In the genomic region with DNA sequence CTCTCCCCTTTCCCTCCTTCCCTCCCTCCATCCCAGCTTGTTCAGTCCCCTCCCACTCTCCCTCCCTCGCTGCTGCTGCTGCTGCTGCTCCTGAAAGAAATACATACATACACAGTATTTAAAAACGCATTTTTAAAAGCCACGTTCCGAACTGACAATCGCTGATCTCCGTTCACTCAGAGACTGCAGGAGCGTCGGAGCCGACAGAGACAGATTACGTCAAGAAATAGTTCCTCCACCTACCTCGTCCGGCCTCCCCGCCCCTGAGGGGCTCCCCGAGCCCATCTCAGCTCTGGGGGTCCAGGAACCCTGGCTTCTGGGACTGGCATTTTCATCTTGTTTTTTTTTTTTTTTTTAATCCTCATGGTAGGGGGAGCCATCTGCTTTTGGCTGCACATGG, we compare ENCODE assay signal across 10 mouse cellular contexts. TPM values are rescaled to one million over a fixed set of nuclear protein-coding genes. Genes with fewer than 3 reads are reported as not detected.
DNase-seq lines count a peak whose midpoint lies in the region; ATAC-seq lines count a peak whose summit lies in the region.
"Had no signal": no experiment of that assay in that cellular context is flagged by ENCODE, and none has a peak within 500 bp of the region (broad histone marks: within the 10 kb centered on the region; RNA-seq: fewer than 3 reads in every experiment).

No protein-coding gene starts in this region.

- peaks cover 22% of the 10 kb centered on the region for H3K27me3 ChIP-seq in kidney, embryonic 16.5 days (ENCODE audit: insufficient read depth, low read length)
- peaks cover 100% of the 10 kb centered on the region for H3K27me3 ChIP-seq in hindbrain, embryonic 14.5 days (ENCODE audit: control insufficient read depth, insufficient read depth, low read length)
- H3K27me3 ChIP-seq in neural tube, embryonic 11.5 days (ENCODE audit: control insufficient read depth, insufficient read depth, low read length), result peaks cover 47% of the 10 kb centered on the region

- H3K9ac ChIP-seq in kidney, embryonic 16.5 days (replicated peaks; ENCODE audit: low read length), result peak overlapping the region; percentile 97
- H3K9ac ChIP-seq in hindbrain, embryonic 14.5 days, result no peak overlapping the region
- peak overlapping the region; percentile 100 for H3K9ac ChIP-seq in neural tube, embryonic 11.5 days (ENCODE audit: low read length)

- ATAC-seq in kidney, embryonic 16.5 days (ENCODE audit: low FRiP score, low TSS enrichment), result no peak
- no peak for ATAC-seq in hindbrain, embryonic 14.5 days (ENCODE audit: low FRiP score)
- 0 out of 2 replicates have a peak, but pooled peaks have one; percentile 8 for ATAC-seq in neural tube, embryonic 11.5 days (ENCODE audit: insufficient read depth, low FRiP score, low TSS enrichment)

- DNase-seq in kidney, adult 18-20 months, result no peak
- peak; percentile 53 for DNase-seq in ZHBTc4 (ENCODE audit: low read depth, low spot score)
- DNase-seq in hindbrain, embryonic 14.5 days (ENCODE audit: low spot score), result no peak
- no peak for DNase-seq in neural tube, embryonic 11.5 days (ENCODE audit: low spot score)
- no peak for DNase-seq in right cerebral cortex, postnatal 36 days (ENCODE audit: low spot score in 2 of 2)
- no peak for DNase-seq in spleen, postnatal 10 days (ENCODE audit: low spot score in 2 of 2)
- DNase-seq in lung, postnatal 4 days, result no peak
- DNase-seq: cerebellum, adult 9-10 months; lung, adult 18-20 months had no signal

- WGBS in kidney, embryonic 16.5 days, result under 1% methylated on average over 14 of the region's 14 CpGs
- under 1% methylated on average over 14 of the region's 14 CpGs for WGBS in hindbrain, embryonic 14.5 days
- WGBS in neural tube, embryonic 11.5 days, result 0% methylated on average over 14 of the region's 14 CpGs

- H3K27ac ChIP-seq in kidney, embryonic 16.5 days (ENCODE audit: low read length), result peak overlapping the region; percentile 96
- no peak overlapping the region for H3K27ac ChIP-seq in hindbrain, embryonic 14.5 days
- H3K27ac ChIP-seq in neural tube, embryonic 11.5 days (ENCODE audit: low read depth, low read length), result peak overlapping the region; percentile 98

- H3K36me3 ChIP-seq in kidney, embryonic 16.5 days (ENCODE audit: insufficient read depth, low read length), result no peaks in the 10 kb centered on the region
- no peaks in the 10 kb centered on the region for H3K36me3 ChIP-seq in hindbrain, embryonic 14.5 days (replicated peaks; ENCODE audit: control insufficient read depth, insufficient read depth)
- peaks cover 2% of the 10 kb centered on the region; the same call in 1 of the 2 replicates for H3K36me3 ChIP-seq in neural tube, embryonic 11.5 days (ENCODE audit: control insufficient read depth, insufficient read depth, low read length)

- H3K4me3 ChIP-seq in kidney, embryonic 16.5 days (ENCODE audit: low read length), result peak overlapping the region; percentile 74
- peak overlapping the region; percentile 6; the same call in 1 of the 2 replicates for H3K4me3 ChIP-seq in hindbrain, embryonic 14.5 days (replicated peaks; ENCODE audit: low read length)
- H3K4me3 ChIP-seq in neural tube, embryonic 11.5 days (ENCODE audit: low read depth, low read length), result peak overlapping the region; percentile 95

- peaks cover 59% of the 10 kb centered on the region for H3K4me1 ChIP-seq in kidney, embryonic 16.5 days (ENCODE audit: insufficient read depth, low read length)
- H3K4me1 ChIP-seq in hindbrain, embryonic 14.5 days (replicated peaks; ENCODE audit: control insufficient read depth, insufficient read depth, low read length), result no peaks in the 10 kb centered on the region
- H3K4me1 ChIP-seq in neural tube, embryonic 11.5 days (ENCODE audit: control insufficient read depth, insufficient read depth, low read length), result peaks cover 10% of the 10 kb centered on the region

- no peaks in the 10 kb centered on the region for H3K9me3 ChIP-seq in kidney, embryonic 16.5 days (ENCODE audit: low read length)
- no peaks in the 10 kb centered on the region for H3K9me3 ChIP-seq in hindbrain, embryonic 14.5 days (ENCODE audit: control insufficient read depth, low read length)
- H3K9me3 ChIP-seq in neural tube, embryonic 11.5 days (ENCODE audit: control insufficient read depth, low read length), result no peaks in the 10 kb centered on the region

- H3K4me2 ChIP-seq in kidney, embryonic 16.5 days (replicated peaks; ENCODE audit: low read depth, low read length), result peak overlapping the region; percentile 84
- peak overlapping the region; percentile 26; the same call in 1 of the 2 replicates for H3K4me2 ChIP-seq in hindbrain, embryonic 14.5 days (replicated peaks)
- H3K4me2 ChIP-seq in neural tube, embryonic 11.5 days (ENCODE audit: low read depth), result peak overlapping the region; percentile 90

RNA-seq across cellular contexts. Expression of a gene that starts 4.7 kb away (rescaled TPM):
- 7.4 and 9.2 TPM in 2 replicates for polyA plus RNA-seq in kidney, embryonic 16.5 days (2015; fragmentation: Nextera tagmentation; extraction: Ambion mirVana)
- 0.25 and 0.75 TPM in 2 replicates for polyA plus RNA-seq in hindbrain, embryonic 14.5 days (2014; fragmentation: Nextera tagmentation; extraction: Ambion mirVana)
- polyA plus RNA-seq in neural tube, embryonic 11.5 days (2014; fragmentation: Nextera tagmentation; extraction: Ambion mirVana), result 36.1 and 40.0 TPM in 2 replicates

RNA-seq across cellular contexts. Expression of a gene that starts 9.5 kb away (rescaled TPM):
- polyA plus RNA-seq in kidney, embryonic 16.5 days (2015; fragmentation: Nextera tagmentation; extraction: Ambion mirVana), result 6.6 and 9.2 TPM in 2 replicates
- polyA plus RNA-seq in hindbrain, embryonic 14.5 days (2014; fragmentation: Nextera tagmentation; extraction: Ambion mirVana), result 9.2 and 22.9 TPM in 2 replicates
- polyA plus RNA-seq in neural tube, embryonic 11.5 days (2014; fragmentation: Nextera tagmentation; extraction: Ambion mirVana), result 63.7 and 67.1 TPM in 2 replicates

RNA-seq across cellular contexts. Expression of a gene that starts 13.7 kb away (rescaled TPM):
- 4.3 and 5.9 TPM in 2 replicates for polyA plus RNA-seq in kidney, embryonic 16.5 days (2015; fragmentation: Nextera tagmentation; extraction: Ambion mirVana)
- polyA plus RNA-seq in hindbrain, embryonic 14.5 days (2014; fragmentation: Nextera tagmentation; extraction: Ambion mirVana), result 25.0 and 32.2 TPM in 2 replicates
- 36.3 and 37.3 TPM in 2 replicates for polyA plus RNA-seq in neural tube, embryonic 11.5 days (2014; fragmentation: Nextera tagmentation; extraction: Ambion mirVana)

RNA-seq across cellular contexts. Expression of a gene that starts 14.3 kb away (rescaled TPM):
- 49.0 and 54.0 TPM in 2 replicates for polyA plus RNA-seq in kidney, embryonic 16.5 days (2015; fragmentation: Nextera tagmentation; extraction: Ambion mirVana)
- polyA plus RNA-seq in hindbrain, embryonic 14.5 days (2014; fragmentation: Nextera tagmentation; extraction: Ambion mirVana), result not detected in 2 replicates
- 58.3 and 60.4 TPM in 2 replicates for polyA plus RNA-seq in neural tube, embryonic 11.5 days (2014; fragmentation: Nextera tagmentation; extraction: Ambion mirVana)

RNA-seq across cellular contexts. Expression of a gene that starts 17.1 kb away (rescaled TPM):
- polyA plus RNA-seq in kidney, embryonic 16.5 days (2015; fragmentation: Nextera tagmentation; extraction: Ambion mirVana), result 7.6 and 11.0 TPM in 2 replicates
- polyA plus RNA-seq in hindbrain, embryonic 14.5 days (2014; fragmentation: Nextera tagmentation; extraction: Ambion mirVana), result 20.9 and 24.8 TPM in 2 replicates
- 95.9 and 96.4 TPM in 2 replicates for polyA plus RNA-seq in neural tube, embryonic 11.5 days (2014; fragmentation: Nextera tagmentation; extraction: Ambion mirVana)

Comparison
In these comparisons a context has a peak if more than half of its experiments do, and no peak if none do; other contexts are left out.
1. H3K4me2 ChIP-seq: peak in every context shown above with its lines; median percentile 90 in neural tube, embryonic 11.5 days; 84 in kidney, embryonic 16.5 days; 26 in hindbrain, embryonic 14.5 days.
2. H3K4me3 ChIP-seq: peak in every context shown above with its lines; median percentile 95 in neural tube, embryonic 11.5 days; 74 in kidney, embryonic 16.5 days; 6 in hindbrain, embryonic 14.5 days.